Mouse (Mus musculus) thymus, adult 2 months (tissue): ENCODE results near the gene Icosl. TPM values are rescaled to one million over a fixed set of nuclear protein-coding genes. Genes with fewer than 3 reads are reported as not detected.
"Not testable (repeated sequence)": the region's sequence is repeated elsewhere in the genome, so short reads cannot be mapped to it uniquely, and the experiment has no call there.

Source experiments
- DNase-seq: peaks from one replicate; pipeline ENCODE4 v3.0.0; 2021
- H3K27ac ChIP-seq: fragments of 200-500 bp; 2 replicates; pipeline ENCODE4 v1.5.1; 2012; ENCODE audit warnings: low read length, control low read depth; ENCODE audit not compliant: control insufficient read depth, insufficient read depth
- H3K27me3 ChIP-seq: fragments of 200-500 bp; 2 replicates; pipeline ENCODE4 v1.6.1; 2012; ENCODE audit warnings: mild to moderate bottlenecking, low read length, moderate library complexity, mixed read lengths; ENCODE audit not compliant: control insufficient read depth, insufficient read depth
- H3K36me3 ChIP-seq: fragments of 200-500 bp; 2 replicates; pipeline ENCODE4 v1.6.1; 2012; ENCODE audit warnings: mild to moderate bottlenecking, low read length, moderate library complexity; ENCODE audit not compliant: control insufficient read depth, insufficient read depth
- H3K4me1 ChIP-seq: fragments of 200-500 bp; replicated peaks from 2 replicates; pipeline ENCODE4 v1.6.1; 2012; ENCODE audit warnings: low read length; ENCODE audit not compliant: control insufficient read depth, insufficient read depth
- H3K4me3 ChIP-seq: fragments of 200-500 bp; 2 replicates; pipeline ENCODE4 v1.5.1; 2012; ENCODE audit warnings: mild to moderate bottlenecking, low read length, control low read depth, moderate library complexity; ENCODE audit not compliant: control insufficient read depth, insufficient read depth
- CTCF ChIP-seq: fragments of 200-500 bp; IDR thresholded peaks from 2 replicates; pipeline ENCODE4 v1.5.1; 2012; ENCODE audit warnings: mild to moderate bottlenecking, control low read depth, low read length, moderate library complexity, borderline replicate concordance; ENCODE audit not compliant: control insufficient read depth, poor library complexity, insufficient read depth; ENCODE audit errors: extremely low read depth
- POLR2A ChIP-seq: fragments of 200-500 bp; IDR thresholded peaks from 2 replicates; pipeline ENCODE4 v1.6.1; 2012; ENCODE audit warnings: mild to moderate bottlenecking, low read length, control low read depth, moderate library complexity; ENCODE audit not compliant: control insufficient read depth, poor library complexity, insufficient read depth; ENCODE audit errors: extremely low read depth
- WGBS: fragments of 180-500 bp; shearing (Covaris S2); methylation state at CpG from one replicate; pipeline ENCODE4 v1.1.7; 2018; 5-methylcytosine and 5-hydroxymethylcytosine counted together
- polyA plus RNA-seq: library from polyadenylated mRNA; depleted of rRNA; stranded (reverse); fragments of >200 nt; gene quantifications from 2 replicates; pipeline ENCODE4 v1.2.3, GENCODE M21; 2012

The Icosl gene
- polyA plus RNA-seq, 1 experiment: 26.5 TPM

DNA sequence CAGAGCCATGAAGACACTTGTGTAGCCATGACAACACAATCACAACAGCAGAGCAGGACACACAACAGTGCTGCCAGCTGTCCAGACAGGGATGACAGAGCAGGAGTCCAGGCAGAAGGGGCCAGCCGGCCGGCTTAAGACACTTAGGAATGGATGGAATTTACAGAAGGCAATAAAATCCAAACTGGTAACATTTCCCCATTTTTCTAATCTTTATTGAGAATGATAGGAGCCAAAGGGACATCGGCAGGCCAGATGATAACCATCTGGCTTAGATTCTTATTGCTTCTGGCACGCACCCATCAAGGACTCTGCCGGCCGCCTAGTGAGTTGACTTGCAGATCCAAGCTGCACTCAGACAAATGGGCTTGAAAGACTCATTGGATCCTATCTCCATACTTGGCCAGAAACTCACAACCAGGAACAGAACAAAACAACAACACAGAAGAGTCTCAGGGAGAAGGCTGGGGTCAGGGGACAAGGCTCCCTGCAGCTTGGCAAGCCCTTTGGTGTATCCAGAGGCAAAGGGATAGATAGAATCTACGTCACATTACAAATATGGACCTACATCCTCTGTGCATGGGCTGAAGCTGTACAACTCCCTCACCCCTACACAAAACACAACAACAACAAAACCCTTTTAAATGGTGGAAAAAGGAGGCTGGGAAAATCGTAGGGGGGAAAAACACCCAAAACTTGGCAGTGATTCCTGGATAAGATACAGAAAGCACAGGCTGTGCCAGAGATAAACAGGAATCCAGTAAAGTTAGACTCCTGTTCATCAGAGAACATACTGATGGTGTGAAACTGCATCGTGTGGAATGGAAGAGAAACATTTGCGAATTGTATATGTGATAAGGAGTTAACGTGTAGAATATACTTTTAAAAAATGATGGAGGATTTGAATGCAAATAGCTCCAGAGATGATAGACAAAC is 35.7 kb downstream of the Icosl start:
- H3K27me3 ChIP-seq: no peaks in the 10 kb centered on the region
- TF ChIP-seq CTCF (no peak), POLR2A (no peak)
- DNase-seq: no peak
- no peak overlapping the region for H3K4me3 ChIP-seq
- no peaks in the 10 kb centered on the region for H3K36me3 ChIP-seq
- 86% methylated on average over 11 of the region's 11 CpGs for WGBS
- H3K27ac ChIP-seq: no peak overlapping the region
- H3K4me1 ChIP-seq: peaks cover 7% of the 10 kb centered on the region

GRCm38 (mm10) chr10:78105548-78105947 is 36.4 kb downstream of the Icosl start:
- Histone ChIP-seq H3K4me3 (no peak overlapping the region), H3K4me1 (peaks cover 7% of the 10 kb centered on the region), H3K27me3 (no peaks in the 10 kb centered on the region), H3K27ac (no peak overlapping the region), H3K36me3 (no peaks in the 10 kb centered on the region)
- WGBS: 48% methylated on average over 12 of the region's 12 CpGs
- no peak for DNase-seq
- no peak for TF ChIP-seq CTCF
- TF ChIP-seq POLR2A: no peak

DNA sequence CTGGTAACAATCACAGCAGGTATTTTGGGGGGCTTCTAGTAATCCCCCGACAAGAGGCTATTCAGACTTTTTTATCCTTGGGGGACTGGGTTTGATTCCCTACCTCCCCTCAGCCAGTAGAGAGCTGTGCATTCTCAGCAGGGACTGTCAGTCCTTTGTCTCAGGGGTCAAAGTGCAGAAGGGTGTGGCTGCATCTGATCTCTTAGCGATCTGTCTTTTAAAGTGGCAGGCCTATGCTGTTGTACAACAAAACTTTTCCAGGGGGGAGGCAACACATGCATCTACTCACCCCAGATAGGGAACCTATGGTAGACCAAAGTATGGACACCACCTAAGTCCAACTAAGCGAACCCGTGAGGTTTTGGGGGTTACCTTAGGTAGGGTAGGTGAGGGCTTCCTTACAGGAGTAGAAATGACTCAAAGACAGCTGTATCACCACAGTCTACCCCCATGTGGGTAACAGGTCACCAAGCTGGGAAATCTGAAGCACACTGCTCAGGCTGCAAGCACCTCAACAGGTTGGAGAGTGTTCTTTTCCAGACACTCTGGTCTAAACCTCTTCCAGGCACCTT is 45.5 kb downstream of the Icosl start:
- H3K4me1 ChIP-seq: peaks cover 8% of the 10 kb centered on the region; the same call in 1 of the 2 replicates
- no peak for DNase-seq
- TF ChIP-seq CTCF: no peak
- TF ChIP-seq POLR2A: no peak
- no peaks in the 10 kb centered on the region for H3K27me3 ChIP-seq
- 82% methylated on average over 4 of the region's 4 CpGs for WGBS
- no peak overlapping the region for H3K4me3 ChIP-seq
- no peaks in the 10 kb centered on the region for H3K36me3 ChIP-seq
- H3K27ac ChIP-seq: no peak overlapping the region

- Histone ChIP-seq H3K4me1 (peaks cover 8% of the 10 kb centered on the region; the same call in 1 of the 2 replicates), H3K4me3 (no peak overlapping the region), H3K27me3 (no peaks in the 10 kb centered on the region), H3K36me3 (no peaks in the 10 kb centered on the region), H3K27ac (no peak overlapping the region)
- no peak for DNase-seq
- 45% methylated on average over 2 of the region's 2 CpGs for WGBS
- TF ChIP-seq POLR2A (no peak), CTCF (no peak)
Measured at GRCm38 (mm10) chr10:78115153-78115552, 46.1 kb downstream of the Icosl start.

DNA sequence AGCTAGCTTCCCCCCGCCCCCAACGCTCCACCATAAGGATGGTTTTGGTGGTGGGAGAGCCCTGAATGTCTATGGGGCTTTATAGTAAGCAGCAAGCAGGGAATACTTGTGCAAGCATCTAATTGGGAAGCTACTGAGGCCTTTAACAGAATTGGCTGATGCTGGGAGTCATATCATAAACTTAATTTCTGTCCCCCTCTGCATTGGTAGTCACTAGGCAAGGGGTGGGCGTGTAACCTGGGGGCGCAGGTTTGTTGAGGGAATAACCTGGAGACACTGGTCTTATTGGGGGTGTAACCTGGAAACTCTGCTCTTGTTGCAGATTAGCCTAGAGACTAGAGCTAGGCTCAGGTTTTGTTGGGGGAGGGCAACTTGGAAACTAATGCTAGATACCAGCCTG is 50.3 kb downstream of the Icosl start:
- Histone ChIP-seq H3K4me1 (peaks cover 11% of the 10 kb centered on the region), H3K36me3 (no peaks in the 10 kb centered on the region), H3K27me3 (no peaks in the 10 kb centered on the region), H3K27ac (no peak overlapping the region), H3K4me3 (no peak overlapping the region)
- TF ChIP-seq POLR2A (no peak), CTCF (no peak)
- no peak for DNase-seq
- 98% methylated on average over 4 of the region's 4 CpGs for WGBS

GRCm38 (mm10) chr10:78124137-78124536 is 55.0 kb downstream of the Icosl start:
- DNase-seq, H3K4me3 ChIP-seq, H3K36me3 ChIP-seq, H3K27me3 ChIP-seq: not testable (repeated sequence)
- Histone ChIP-seq H3K27ac (0 out of 2 replicates have a peak overlapping the region, but pooled peaks have one; percentile 34), H3K4me1 (peaks cover 13% of the 10 kb centered on the region)
- WGBS: 30% methylated on average over 6 of the region's 6 CpGs

- peaks cover 16% of the 10 kb centered on the region for H3K4me1 ChIP-seq
- not testable (repeated sequence) for H3K27me3 ChIP-seq, H3K4me3 ChIP-seq, H3K27ac ChIP-seq, DNase-seq, H3K36me3 ChIP-seq
- 50% methylated on average over 8 of the region's 8 CpGs for WGBS
Measured at GRCm38 (mm10) chr10:78125061-78125460, 56.0 kb downstream of the Icosl start.
